Mouse (Mus musculus) frontal cortex, postnatal 14 days (tissue): ENCODE measurements around the gene Myof.

ENCODE experiments used
- DNase-seq, 2 experiments: peaks; one replicate each; pipeline ENCODE4 v3.0.0; 2022; ENCODE audit warnings: low spot score in 2 of 2

Gene Myof

GRCm38 (mm10) chr19:37954236-37954635 is 89.1 kb downstream of the Myof start:
- DNase-seq: no peak

- DNase-seq: no peak
Measured at GRCm38 (mm10) chr19:37946696-37947095, 96.7 kb downstream of the Myof start.

- no peak for DNase-seq
Measured at GRCm38 (mm10) chr19:37946053-37946452, 97.3 kb downstream of the Myof start.

- DNase-seq: no peak
Measured at GRCm38 (mm10) chr19:37939203-37939602, 104.2 kb downstream of the Myof start.

GRCm38 (mm10) chr19:37937092-37937491 is 106.3 kb downstream of the Myof start:
- DNase-seq: no peak

GRCm38 (mm10) chr19:37934640-37935039 is 108.7 kb downstream of the Myof start:
- DNase-seq: no peak

GRCm38 (mm10) chr19:37932198-37932597 is 111.2 kb downstream of the Myof start:
- no peak for DNase-seq

GRCm38 (mm10) chr19:37927911-37928310 is 115.5 kb downstream of the Myof start:
- no peak for DNase-seq

- DNase-seq: no peak
Measured at GRCm38 (mm10) chr19:37925323-37925722, 118.1 kb downstream of the Myof start.

- DNase-seq: no peak
Measured at GRCm38 (mm10) chr19:37924266-37924665, 119.1 kb downstream of the Myof start.

- DNase-seq: no peak
Measured at GRCm38 (mm10) chr19:37921098-37921497, 122.3 kb downstream of the Myof start.

- DNase-seq: no peak
Measured at GRCm38 (mm10) chr19:37918515-37918932, 124.9 kb downstream of the Myof start.

GRCm38 (mm10) chr19:37914261-37914660 is 129.1 kb downstream of the Myof start:
- no peak for DNase-seq

GRCm38 (mm10) chr19:37912501-37912900 is 130.9 kb downstream of the Myof start:
- no peak for DNase-seq

- DNase-seq: no peak
Measured at GRCm38 (mm10) chr19:37909830-37910261, 133.5 kb downstream of the Myof start.

GRCm38 (mm10) chr19:37907451-37908320 is 135.7 kb downstream of the Myof start:
- DNase-seq: peak in 1 of 2 experiments; percentile 18

- no peak for DNase-seq
Measured at GRCm38 (mm10) chr19:37906916-37907315, 136.5 kb downstream of the Myof start.

- DNase-seq: no peak
Measured at GRCm38 (mm10) chr19:37896081-37896480, 147.3 kb downstream of the Myof start.

- no peak for DNase-seq
Measured at GRCm38 (mm10) chr19:37891006-37891405, 152.4 kb downstream of the Myof start.

GRCm38 (mm10) chr19:37886355-37887120 is 156.8 kb downstream of the Myof start:
- DNase-seq: peak; percentile 17 to 60

GRCm38 (mm10) chr19:37881431-37882081 is 161.8 kb downstream of the Myof start:
- DNase-seq: no peak

- no peak for DNase-seq
Measured at GRCm38 (mm10) chr19:37877511-37878167, 165.7 kb downstream of the Myof start.
